Mouse (Mus musculus) 3T3-L1 (cell line): ENCODE data around the gene Usp47.

Experiments used
- DNase-seq: peaks from one replicate; pipeline ENCODE4 v3.0.0-alpha.2; 2015; ENCODE audit warnings: low read depth, low spot score

The Usp47 gene

DNA sequence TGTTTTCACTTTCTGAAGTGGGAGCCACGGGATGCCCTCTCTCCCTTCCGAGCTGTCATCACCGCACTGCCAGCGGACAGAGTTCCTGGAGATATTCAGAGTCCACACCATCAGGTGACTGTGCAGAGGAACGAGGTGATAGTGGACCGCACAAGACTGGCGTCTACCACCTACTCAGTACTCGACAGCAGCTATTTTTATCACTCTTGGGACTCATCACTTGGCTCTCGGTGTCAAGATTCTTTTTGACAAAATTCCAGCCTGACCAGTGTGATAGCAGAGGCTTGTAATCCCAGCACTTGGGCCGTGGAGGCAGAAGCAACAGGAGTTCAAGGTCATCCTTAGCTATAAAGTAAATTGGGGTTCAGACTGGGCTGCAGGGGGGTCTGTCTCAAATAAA is 125.8 kb downstream of the Usp47 start:
- DNase-seq, result no peak

- DNase-seq, result peak; percentile 52
Observed at GRCm38 (mm10) chr7:112154445-112154844, 131.1 kb downstream of the Usp47 start.

GRCm38 (mm10) chr7:112155194-112155593 is 131.9 kb downstream of the Usp47 start:
- DNase-seq, result peak; percentile 82

DNA sequence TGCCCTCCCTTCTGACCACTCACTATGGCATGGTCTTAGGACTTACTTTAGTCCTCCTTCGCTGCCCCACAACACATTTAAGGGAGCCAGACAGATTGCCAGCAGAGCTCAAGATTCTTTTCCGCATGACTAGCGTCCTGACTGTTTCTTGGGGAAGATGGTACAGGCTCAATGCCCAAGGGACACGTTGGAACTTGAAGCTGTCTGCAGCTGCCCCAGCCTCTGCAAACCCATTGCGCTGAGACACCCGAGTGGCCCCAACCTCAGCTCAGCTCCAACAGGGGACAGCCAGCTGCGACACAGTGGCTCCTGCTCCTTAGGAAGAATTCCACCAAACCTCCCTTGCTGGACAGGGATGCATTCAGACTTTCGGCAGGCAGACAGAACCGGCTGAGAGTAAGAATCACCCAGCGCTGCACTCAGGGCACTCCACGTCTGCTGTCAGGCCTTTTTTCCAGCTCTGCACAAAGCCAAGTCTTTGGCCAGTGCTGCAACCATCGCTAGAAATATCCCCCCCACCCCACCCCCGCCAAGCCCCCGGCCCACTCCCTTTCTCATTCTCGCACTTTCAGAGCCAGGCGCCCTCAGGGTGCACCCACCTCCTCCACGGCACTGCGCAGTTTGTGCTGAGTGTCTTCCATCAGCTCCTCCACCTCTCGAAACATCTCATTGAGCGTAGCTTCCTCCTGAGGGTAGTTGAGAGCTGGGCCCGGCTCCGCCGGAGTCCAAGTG is 134.4 kb downstream of the Usp47 start:
- DNase-seq, result no peak

DNA sequence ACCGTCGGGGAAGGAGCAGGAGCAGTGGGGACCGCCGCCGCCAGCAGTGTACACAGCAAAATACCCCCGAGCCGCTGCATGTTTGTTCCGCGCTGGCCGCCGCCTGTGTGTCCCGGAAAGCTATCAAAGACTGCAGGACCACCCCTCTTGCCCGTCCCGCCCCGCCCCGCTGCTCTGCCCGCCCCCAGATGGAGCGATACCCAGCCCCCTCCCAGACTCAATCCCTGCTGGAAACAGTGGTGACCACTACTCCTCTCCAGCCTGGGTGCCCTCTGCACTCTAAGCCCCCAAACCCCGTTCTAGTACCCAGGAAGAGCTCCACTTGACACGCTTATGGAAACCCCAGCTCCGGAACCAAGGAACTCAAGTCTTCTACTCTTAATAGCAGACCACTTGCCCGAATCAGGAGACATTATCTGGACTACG is 135.0 kb downstream of the Usp47 start:
- no peak for DNase-seq

DNA sequence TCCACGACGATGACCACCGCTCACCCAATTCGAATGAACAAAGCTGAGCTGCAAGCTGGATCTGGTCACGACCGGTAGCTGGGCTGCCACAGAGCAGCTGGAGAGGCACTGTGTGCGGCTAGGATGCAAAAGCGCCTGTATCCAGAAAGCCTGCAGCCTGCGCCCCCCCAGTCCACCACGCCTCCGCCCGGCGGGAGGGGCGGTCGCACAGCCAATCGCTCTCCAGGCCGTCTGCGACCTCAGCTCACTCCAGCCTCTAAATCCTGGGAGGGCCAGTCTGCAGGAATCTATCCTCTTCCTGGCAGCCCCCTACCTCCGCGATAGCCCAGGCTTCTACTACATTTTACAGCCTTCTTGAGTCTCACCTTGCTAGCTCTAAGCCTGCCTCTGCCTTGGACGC is 135.6 kb downstream of the Usp47 start, which contains the start of gene Dkk3:
TSS of gene Dkk3 (minus strand) at position 116 of the 400 bp plus-strand sequence.
- no peak for DNase-seq

GRCm38 (mm10) chr7:112159835-112160234 is 136.5 kb downstream of the Usp47 start:
- DNase-seq, result no peak
